8 mouse cellular contexts compared by ENCODE assay signal in genomic region chr6:4417247-4417709, GRCm38 (mm10).
DNase-seq lines count a peak whose midpoint lies in the region; ATAC-seq lines count a peak whose summit lies in the region.

No protein-coding gene starts in this region.

- H3K4me1 ChIP-seq in heart, embryonic 11.5 days (ENCODE audit: control insufficient read depth, insufficient read depth, low read length): 0 out of 2 replicates have a peak, but pooled peaks cover 3% of the 10 kb centered on the region
- 0 out of 2 replicates have a peak, but pooled peaks cover 2% of the 10 kb centered on the region for H3K4me1 ChIP-seq in neural tube, embryonic 11.5 days (ENCODE audit: control insufficient read depth, insufficient read depth, low read length)

- no peaks in the 10 kb centered on the region for H3K36me3 ChIP-seq in heart, embryonic 11.5 days (ENCODE audit: control insufficient read depth, insufficient read depth, low read length)
- no peaks in the 10 kb centered on the region for H3K36me3 ChIP-seq in neural tube, embryonic 11.5 days (ENCODE audit: control insufficient read depth, insufficient read depth, low read length)

- H3K4me3 ChIP-seq in heart, embryonic 11.5 days (ENCODE audit: low read depth, low read length): no peak overlapping the region
- no peak overlapping the region for H3K4me3 ChIP-seq in neural tube, embryonic 11.5 days (ENCODE audit: low read depth, low read length)

- H3K27ac ChIP-seq in heart, embryonic 11.5 days (ENCODE audit: low read depth, low read length): no peak overlapping the region
- H3K27ac ChIP-seq in neural tube, embryonic 11.5 days (ENCODE audit: low read depth, low read length): no peak overlapping the region

- peak overlapping the region; percentile 39; the same call in 1 of the 2 replicates for H3K4me2 ChIP-seq in heart, embryonic 11.5 days
- H3K4me2 ChIP-seq in neural tube, embryonic 11.5 days (ENCODE audit: low read depth): no peak overlapping the region

- WGBS in heart, embryonic 11.5 days (ENCODE audit: insufficient replicate concordance): 28% methylated on average over 6 of the region's 6 CpGs
- 25% methylated on average over 6 of the region's 6 CpGs for WGBS in neural tube, embryonic 11.5 days

- peak; percentile 46 for DNase-seq in gastrocnemius, adult 18-20 months (ENCODE audit: low spot score)
- no peak for DNase-seq in gastrocnemius, postnatal 10 days
- DNase-seq in embryo, embryonic 10 days (ENCODE audit: low spot score): peak; percentile 55
- peak; percentile 28 for DNase-seq in kidney, postnatal 10 days
- peak; percentile 40 for DNase-seq in neural tube, embryonic 11.5 days (ENCODE audit: low spot score)
- no peak for DNase-seq in left cerebral cortex, adult 9 months (ENCODE audit: low spot score in 2 of 2)

- no peak overlapping the region for H3K9ac ChIP-seq in heart, embryonic 11.5 days (ENCODE audit: low read depth, low read length)
- peak overlapping the region; percentile 22; the same call in 1 of the 2 replicates for H3K9ac ChIP-seq in neural tube, embryonic 11.5 days (ENCODE audit: low read length)

- H3K9me3 ChIP-seq in heart, embryonic 11.5 days (replicated peaks; ENCODE audit: control insufficient read depth, low read length): no peaks in the 10 kb centered on the region
- H3K9me3 ChIP-seq in neural tube, embryonic 11.5 days (ENCODE audit: control insufficient read depth, low read length): no peaks in the 10 kb centered on the region

- ATAC-seq in heart, embryonic 11.5 days (replicated peaks; ENCODE audit: insufficient number of reproducible peaks, low FRiP score, low TSS enrichment): no peak
- ATAC-seq in neural tube, embryonic 11.5 days (ENCODE audit: insufficient read depth, low FRiP score, low TSS enrichment): peak; percentile 67
- ATAC-seq in inflammation-experienced regulatory T-cells, adult 6 months: no peak

- H3K27me3 ChIP-seq in heart, embryonic 11.5 days (ENCODE audit: control insufficient read depth, insufficient read depth, low read length): no peaks in the 10 kb centered on the region
- H3K27me3 ChIP-seq in neural tube, embryonic 11.5 days (ENCODE audit: control insufficient read depth, insufficient read depth, low read length): no peaks in the 10 kb centered on the region

Comparison
In these comparisons a context has a peak if more than half of its experiments do, and no peak if none do; other contexts are left out.
1. DNase-seq: peak in gastrocnemius, adult 18-20 months (single experiment), embryo, embryonic 10 days (single experiment), kidney, postnatal 10 days (single experiment) and neural tube, embryonic 11.5 days (single experiment); none in gastrocnemius, postnatal 10 days (single experiment) and left cerebral cortex, adult 9 months (0 of 2).